Mouse (Mus musculus): ENCODE data around the gene Celf2.

Gene Celf2

DNA sequence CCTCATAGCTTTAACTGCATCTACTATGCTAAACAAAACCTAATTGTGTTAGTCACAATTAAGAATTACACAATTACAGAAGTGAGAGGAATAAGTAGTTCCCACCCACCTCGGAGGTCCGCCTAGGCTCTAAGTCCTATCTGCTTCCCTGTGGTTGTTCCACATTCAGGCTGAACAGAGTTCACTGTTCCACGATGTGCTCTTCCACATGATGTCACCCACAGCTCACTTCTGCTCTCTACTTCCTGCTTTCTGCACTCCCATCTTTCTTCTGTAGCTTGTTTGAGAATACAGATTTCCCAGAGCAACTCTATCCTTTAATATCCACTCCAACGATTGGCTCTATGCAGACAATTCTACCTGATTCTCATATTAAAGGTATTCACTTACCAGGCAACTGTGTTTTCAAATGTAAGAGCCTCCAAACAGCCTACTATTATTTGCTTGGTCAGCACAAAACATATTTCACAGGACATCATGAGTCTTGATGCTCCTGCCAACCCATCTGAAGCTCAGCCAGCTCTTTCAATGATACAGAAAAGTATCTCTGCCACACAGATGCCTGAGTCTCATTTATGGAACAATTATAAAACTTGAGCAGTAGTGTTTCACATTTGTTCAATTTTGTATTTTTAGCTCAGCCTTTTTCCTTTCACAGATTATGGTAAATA is 769.2 kb downstream of the Celf2 start:
- DNase-seq (ENCODE audit: low read depth, low spot score): no peak

DNA sequence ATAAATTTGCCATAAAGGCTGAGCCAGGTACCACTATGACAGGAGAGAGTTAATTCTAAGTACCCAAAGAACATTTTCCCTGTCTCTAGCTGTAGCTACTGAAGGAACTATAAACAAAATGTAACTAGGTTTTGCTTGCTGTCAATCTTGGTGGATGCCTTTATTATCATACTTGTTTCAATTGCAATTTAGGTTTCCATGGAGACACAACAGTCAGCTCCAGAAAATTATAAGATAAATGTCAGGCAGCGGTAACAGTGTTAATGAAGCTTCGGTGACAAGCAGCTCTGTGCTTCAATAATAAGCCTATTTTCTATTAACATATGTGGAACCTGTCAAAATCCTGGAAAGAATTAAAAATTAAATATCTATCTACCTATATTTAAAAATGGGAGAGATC is 777.3 kb downstream of the Celf2 start:
- no peak for DNase-seq (ENCODE audit: low read depth, low spot score)

DNA sequence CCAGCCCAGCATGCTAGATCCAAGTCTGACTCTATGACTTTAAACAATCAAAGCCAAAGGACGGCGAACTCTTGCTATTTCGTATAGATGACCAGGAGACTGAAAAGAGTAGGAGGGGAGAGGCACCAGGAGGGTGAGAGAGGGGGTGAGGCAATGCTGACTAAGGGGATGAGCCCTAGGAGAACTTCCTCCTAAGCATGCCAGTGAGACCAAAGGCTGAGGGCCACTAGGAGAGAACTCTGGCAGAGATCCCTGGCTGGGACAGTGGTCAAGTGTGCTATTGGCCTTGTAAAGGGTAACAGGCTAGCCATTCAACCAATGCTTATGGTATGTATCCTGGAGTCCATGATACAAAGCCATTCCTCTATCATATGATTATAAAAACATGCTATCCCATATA is 778.5 kb downstream of the Celf2 start:
- DNase-seq (ENCODE audit: low read depth, low spot score): no peak

- DNase-seq (ENCODE audit: low read depth, low spot score): no peak
Observed at GRCm38 (mm10) chr2:6729984-6730383, 779.4 kb downstream of the Celf2 start.

- DNase-seq (ENCODE audit: low read depth, low spot score): no peak
Observed at GRCm38 (mm10) chr2:6728840-6729252, 780.5 kb downstream of the Celf2 start.

GRCm38 (mm10) chr2:6727366-6727765 is 782.0 kb downstream of the Celf2 start:
- DNase-seq (ENCODE audit: low read depth, low spot score): no peak

- no peak for DNase-seq (ENCODE audit: low read depth, low spot score)
Observed at GRCm38 (mm10) chr2:6726071-6726470, 783.3 kb downstream of the Celf2 start.

DNA sequence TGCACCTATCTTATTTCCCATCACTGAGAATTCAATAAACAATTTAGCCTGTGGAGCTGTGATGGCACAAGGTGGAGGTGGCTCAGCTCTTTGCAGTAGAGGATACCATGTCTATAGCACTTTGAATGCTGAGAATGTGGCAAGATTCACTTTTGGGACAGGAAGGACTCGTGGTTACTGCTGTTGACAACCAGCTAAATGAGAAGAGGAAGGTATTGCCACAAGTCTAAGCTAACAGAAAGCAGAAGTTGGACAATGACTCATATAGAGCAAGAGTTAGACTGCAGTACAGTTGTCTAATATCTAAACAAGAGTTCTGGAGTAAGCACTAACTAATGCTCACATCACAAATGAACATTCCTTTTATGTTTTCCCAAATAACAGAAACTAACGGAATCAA is 785.8 kb downstream of the Celf2 start:
- no peak for DNase-seq (ENCODE audit: low read depth, low spot score)

DNA sequence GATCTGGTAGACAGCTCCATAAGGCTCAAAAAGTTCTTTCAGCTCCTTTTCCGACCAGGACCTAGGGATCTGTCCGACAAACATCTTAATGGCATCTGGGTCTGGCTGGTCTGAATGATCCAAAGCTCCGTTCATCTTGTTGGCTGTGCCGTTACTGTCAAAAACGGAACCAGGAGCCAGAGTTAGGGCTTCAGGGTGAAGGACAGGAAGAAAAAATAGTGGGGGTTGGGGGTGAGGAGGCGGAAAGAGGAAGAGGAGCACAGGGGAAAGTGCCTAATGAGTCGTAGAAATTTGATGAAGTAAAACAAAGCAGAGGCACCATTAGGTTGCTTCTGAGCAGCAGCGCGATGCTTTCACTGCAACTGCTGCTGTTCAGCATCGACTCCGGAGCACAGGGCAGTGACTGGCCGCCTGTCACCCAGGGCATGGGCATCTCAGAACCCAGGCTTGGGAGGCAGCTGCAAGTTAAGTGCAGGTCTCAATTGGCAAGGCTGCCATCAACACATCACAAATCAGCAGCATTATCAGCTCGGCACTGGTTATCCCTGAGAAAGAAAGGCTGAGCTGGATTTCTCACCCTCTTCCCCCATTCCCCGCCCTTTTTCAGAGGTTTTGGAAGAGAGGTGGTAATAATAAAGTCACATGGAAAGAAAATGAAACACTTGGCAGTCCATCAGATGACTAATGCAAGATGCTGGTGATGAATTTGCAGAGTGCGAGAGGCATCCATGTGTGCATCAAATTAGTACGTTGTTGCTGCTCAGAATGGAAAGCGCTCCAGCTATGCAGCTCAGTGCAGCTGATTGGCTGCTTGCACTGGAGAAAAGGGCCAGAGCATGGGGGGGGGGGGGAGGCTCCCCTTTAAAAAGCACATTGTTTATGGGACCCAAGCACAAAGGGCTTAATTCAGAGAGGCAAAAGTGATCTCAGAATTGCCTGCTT is 787.6 kb downstream of the Celf2 start:
- peak; percentile 23 for DNase-seq (ENCODE audit: low read depth, low spot score)

GRCm38 (mm10) chr2:6720753-6721459 is 788.5 kb downstream of the Celf2 start:
- peak; percentile 31 for DNase-seq (ENCODE audit: low read depth, low spot score)

- no peak for DNase-seq (ENCODE audit: low read depth, low spot score)
Observed at GRCm38 (mm10) chr2:6718864-6719263, 790.5 kb downstream of the Celf2 start.

DNA sequence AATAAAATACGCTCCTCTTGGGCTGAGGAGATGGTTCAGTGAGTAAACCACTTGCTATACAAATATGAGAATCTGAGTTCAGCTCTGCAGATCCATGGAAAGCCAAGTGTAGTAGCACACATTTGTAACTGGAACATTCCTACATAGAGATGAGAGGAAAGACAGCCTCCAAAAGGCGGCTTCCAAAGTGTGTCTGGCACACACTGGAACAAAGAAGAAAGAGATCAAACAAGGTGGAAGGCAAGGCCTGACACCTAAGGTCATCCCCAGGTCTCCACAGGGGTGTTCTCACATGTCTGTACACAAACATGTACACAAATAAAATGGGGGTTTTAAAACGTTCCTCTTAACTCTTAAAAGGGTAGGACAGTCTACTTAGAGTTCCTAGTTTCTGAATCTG is 791.4 kb downstream of the Celf2 start:
- no peak for DNase-seq (ENCODE audit: low read depth, low spot score)

GRCm38 (mm10) chr2:6715562-6715961 is 793.8 kb downstream of the Celf2 start:
- DNase-seq (ENCODE audit: low read depth, low spot score): no peak

DNA sequence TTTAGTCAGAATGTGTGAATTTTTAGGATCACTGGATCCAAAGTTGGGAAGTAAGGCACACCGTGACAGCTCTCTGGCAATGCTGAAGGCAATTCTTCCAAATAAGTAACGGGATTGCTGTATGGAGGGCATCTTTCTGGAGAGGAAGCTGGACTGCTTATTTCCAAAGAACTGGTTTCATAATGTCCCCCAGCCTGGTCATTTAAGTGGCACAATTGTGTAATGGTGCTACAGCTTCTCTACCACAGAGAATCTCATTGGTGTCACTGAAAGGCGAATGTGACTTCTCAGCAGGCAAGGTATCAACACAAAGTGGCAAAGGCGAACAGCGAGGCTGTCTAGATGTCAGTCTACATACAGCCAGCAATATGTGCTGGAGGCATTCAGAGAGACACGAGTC is 795.8 kb downstream of the Celf2 start:
- DNase-seq (ENCODE audit: low read depth, low spot score): no peak

DNA sequence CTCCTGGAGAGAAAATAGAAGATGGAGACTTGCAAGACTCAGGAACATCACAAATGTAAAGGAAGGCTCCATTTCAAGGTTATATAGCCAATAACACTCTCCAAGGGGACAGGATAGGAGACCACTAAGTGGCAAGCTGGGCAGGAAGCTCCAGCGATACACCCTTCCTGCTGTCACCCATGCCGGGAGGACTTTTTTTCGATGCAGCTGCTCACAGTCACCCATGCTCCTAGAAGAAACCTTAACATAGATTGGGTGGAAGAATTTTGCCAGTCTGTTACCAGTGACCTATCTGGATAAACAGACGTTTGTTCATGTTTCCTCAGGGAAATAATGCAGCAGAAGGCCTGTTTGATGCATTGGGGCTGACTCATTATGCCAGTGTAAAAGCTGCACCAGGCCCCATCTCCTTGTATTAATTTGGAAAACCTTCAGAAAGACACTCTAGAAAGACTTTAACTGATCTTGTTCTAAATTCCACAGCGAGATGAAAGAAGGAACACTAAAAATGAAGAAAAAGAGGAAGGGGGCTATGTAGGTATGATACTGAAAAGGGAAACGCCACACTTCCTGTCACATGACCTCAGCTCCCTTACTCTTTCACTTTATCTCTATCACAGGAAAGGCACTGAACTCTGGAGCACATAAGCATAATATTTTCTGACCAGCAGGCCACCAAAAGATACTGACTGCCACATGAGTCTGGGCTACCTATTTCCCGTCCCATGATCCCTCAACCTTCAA is 798.5 kb downstream of the Celf2 start:
- no peak for DNase-seq (ENCODE audit: low read depth, low spot score)

DNA sequence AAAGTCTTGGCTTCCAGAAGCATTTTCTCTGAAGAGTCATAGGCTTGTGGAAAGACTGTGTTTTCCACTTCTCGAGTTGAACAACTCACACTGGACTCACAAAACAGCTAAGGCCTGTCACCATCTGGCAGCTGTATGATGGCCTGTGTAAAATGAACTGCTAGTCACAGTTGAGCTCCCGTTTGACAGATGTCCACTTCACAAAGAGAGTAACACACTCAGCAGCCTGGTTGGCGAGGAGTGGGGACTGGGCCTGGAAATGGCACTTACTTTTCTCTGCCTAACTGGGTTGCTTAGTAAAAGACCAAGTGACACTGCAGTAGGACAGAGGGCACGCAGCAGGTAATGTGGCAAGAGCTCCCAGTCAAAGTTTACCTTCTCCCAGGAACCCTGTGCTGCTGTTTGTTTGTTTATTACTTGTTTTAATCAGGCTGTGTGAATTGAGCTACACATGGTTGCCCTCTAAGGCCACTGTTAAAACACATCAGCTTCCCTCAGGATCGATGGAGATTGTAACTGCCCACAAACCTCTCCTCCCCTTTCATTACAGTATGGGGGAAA is 801.3 kb downstream of the Celf2 start:
- DNase-seq (ENCODE audit: low read depth, low spot score): no peak

DNA sequence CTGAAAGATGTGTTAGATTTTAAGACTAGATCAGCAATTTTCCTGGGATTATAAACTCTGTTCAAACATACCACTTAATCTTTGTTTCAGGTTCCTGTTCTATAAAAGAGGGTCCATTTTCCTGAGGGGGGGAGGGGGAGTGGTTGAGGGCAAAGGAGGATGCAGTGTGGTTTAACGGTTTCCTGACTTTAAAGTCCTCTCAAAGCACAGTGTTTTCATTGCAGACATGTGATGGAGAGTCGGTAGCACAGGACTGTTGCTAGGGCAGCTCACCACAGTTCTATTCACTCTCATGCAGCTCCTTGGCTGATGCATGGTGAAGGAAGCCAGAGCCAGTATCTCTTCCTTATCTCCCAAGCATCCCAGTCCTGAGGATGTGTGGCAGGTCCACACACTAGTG is 802.1 kb downstream of the Celf2 start:
- DNase-seq (ENCODE audit: low read depth, low spot score): no peak

- DNase-seq (ENCODE audit: low read depth, low spot score): no peak
Observed at GRCm38 (mm10) chr2:6705929-6706739, 803.2 kb downstream of the Celf2 start.

DNA sequence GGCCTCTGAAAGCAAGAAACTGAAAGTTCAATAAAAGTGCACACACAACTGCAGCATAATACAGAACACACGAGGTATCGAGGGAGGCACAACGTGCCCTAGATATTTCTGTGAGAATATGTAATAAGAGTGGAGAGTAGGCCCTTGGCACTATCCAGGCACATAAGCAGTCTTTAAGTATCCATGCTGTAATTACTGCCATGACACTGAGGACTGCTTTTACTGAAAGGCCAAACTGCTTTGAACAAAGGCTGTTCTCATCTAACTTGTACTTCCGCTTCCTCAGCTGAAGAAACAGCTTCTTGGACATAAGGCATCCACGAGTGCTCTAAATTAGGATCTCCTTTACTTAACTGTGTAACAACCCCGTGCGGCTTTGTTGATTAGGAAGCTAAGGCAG is 803.9 kb downstream of the Celf2 start:
- DNase-seq (ENCODE audit: low read depth, low spot score): no peak

GRCm38 (mm10) chr2:6704804-6705203 is 804.6 kb downstream of the Celf2 start:
- no peak for DNase-seq (ENCODE audit: low read depth, low spot score)
